Mouse (Mus musculus) C2C12 (cell line): ENCODE measurements around the gene Cluap1.

Experiments used
- CEBPB ChIP-seq: IDR thresholded peaks from one replicate; pipeline ENCODE4 v1.6.1; 2011; ENCODE audit warnings: low read depth, mild to moderate bottlenecking, control low read depth, moderate library complexity
- CTCF ChIP-seq: IDR thresholded peaks from one replicate; pipeline ENCODE4 v1.5.1; 2011; ENCODE audit not compliant: control insufficient read depth, insufficient read depth, insufficient read length
- MYOG ChIP-seq: IDR thresholded peaks from one replicate; pipeline ENCODE4 v1.6.1; 2011; ENCODE audit not compliant: control insufficient read depth, insufficient read length; ENCODE audit errors: extremely low read depth

- TF ChIP-seq CTCF (no peak), CEBPB (no peak), MYOG (no peak)
Observed at GRCm38 (mm10) chr16:3959261-3959660, 50.7 kb downstream of the Cluap1 start.
